Mouse (Mus musculus): ENCODE measurements at regions not wholly inside any gene's neighbourhood (a gene's known extent, or its start where the extent isn't known, plus 50 kb on each side); places are given as distances from the start of the nearest gene placed in this dataset.

DNA sequence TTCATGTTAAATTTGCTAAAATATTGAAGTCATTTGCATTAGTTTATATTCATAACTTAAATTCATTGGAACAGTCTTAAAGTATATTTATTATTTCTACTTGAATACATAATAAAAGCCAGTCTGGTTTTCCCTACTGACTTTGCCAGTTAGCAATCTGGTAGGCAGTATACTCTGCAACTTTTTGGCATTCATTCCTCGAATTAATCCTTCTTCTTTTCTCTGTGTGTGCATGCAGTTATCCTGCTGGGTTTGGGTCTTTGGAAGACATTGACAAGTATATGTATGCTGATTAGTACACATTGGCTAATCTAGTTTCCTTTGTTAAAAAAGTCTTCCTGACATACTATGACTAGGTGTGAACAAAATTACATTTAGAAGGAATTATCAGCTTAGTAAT lies 336.1 kb upstream of the Alcam start:
- no peak for DNase-seq
- intact Hi-C loops (cut with DNase I) = no loop called here

DNA sequence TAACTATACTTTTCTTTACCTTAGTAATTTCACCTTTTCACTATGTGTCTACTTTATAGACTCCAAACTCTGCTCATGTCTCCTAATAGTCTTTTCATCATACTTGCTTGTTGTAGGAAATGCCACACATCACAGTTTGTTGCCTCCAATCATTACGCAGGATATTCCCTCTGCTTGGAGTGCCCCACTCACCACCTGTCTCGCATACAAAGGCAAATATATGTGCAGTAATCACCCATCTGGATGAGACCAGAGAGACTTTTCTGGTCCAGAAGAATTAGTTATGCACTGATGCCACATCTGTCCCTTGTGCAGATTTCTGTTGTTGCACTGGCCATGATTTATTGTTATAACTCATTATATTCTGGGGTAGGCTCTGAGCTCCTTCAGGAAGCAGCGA lies 293.9 kb upstream of the Alcam start:
- intact Hi-C loops (cut with DNase I) = no loop called here

DNA sequence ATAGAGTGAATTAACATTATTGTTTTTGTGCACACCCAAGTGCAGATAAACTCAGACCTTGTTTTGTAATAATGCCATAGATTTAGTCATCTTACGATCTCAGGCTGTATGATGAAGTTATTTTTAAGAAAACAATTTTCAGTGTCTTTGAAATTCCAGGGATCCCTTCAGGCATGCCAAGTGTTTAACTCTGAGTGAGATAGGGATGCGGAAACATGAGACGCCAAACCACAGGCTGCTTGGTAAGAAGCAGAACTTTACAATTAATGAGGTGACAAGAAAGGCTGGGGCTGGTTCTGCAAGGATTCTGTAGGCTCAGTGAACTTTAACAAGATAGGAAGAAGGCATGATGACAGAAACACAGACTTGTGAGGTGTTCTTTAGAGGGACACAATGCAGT lies 292.3 kb upstream of the Alcam start:
- intact Hi-C loops (cut with DNase I) = no loop called here
- DNase-seq = no peak

More for the DNA sequence above, 293.9 kb upstream of the Alcam start:
- no peak for DNase-seq

DNA sequence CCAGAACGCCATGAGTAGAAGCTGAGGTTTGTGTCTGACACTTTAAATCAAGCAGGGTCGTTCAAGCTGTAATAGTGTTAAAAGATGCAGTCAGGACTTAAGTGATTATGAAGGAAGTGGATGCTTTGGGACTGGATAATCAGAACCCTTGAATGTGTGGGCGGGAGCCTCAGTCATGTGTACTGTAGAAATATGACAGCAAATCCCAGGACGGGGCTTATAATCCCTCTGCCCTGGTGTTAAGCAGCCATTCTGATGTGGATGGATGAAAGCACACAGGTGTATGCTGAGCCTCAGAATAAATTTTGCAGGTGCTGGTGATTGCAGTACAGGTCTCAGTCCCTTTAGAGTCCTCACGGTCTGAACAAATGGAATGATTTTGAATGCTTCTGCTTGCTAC lies 290.8 kb upstream of the Alcam start:
- intact Hi-C loops (cut with DNase I) = no loop called here
- DNase-seq = no peak

DNA sequence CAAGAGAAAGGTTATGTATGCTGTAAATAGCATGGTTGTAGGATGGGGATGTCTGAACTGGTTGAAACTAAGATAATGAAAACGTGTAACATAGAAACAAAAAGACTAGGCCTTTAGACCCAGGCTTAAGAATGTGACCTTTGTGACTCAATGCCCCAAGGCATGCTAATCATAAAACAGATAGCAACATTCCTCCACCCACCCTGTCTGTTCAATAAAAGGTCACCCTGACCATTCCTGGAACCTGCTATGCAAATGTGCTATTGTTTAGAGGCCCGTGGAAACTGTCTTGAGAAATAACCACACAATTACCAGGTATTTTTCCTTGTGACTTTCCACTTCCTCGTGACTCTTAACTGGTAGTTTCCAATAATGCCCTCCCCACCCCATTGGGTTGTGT lies 288.3 kb upstream of the Alcam start:
- no peak for DNase-seq
- intact Hi-C loops (cut with DNase I) = no loop called here

DNA sequence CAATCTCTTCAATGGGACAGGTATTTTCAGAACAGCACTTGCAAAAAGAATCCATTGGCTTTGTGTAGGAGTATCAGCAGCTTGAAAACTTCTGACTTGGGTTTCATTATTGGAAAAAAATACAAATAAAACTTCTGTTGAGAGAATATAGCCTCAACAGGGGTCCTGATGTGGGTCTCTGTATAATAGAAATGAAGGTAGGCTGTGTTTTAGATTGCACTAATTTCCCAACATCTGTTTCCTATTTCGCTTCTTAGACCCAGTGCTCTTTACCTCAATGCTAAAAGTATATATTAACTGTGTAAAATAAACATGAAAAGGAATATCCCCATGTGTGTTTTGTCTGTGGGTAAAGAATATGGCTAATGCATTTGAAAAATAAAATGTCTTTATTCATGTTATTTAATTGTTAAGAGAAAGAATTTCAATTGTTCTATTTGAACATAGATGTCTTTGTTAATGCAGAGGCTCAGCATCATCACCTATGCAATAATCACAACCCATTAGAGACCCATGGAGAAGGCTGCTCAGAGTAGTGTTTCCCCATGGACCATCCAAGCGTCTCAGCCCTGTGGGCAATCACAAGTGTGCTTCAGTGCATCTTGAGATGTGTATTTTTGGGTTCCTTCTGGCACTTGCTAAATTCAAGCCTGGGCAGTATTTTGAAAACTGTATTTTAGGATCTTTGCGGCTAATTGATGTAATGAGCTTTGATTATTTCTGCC lies 272.4 kb upstream of the Alcam start:
- intact Hi-C loops (cut with DNase I) = no loop called here
- no peak for DNase-seq

DNA sequence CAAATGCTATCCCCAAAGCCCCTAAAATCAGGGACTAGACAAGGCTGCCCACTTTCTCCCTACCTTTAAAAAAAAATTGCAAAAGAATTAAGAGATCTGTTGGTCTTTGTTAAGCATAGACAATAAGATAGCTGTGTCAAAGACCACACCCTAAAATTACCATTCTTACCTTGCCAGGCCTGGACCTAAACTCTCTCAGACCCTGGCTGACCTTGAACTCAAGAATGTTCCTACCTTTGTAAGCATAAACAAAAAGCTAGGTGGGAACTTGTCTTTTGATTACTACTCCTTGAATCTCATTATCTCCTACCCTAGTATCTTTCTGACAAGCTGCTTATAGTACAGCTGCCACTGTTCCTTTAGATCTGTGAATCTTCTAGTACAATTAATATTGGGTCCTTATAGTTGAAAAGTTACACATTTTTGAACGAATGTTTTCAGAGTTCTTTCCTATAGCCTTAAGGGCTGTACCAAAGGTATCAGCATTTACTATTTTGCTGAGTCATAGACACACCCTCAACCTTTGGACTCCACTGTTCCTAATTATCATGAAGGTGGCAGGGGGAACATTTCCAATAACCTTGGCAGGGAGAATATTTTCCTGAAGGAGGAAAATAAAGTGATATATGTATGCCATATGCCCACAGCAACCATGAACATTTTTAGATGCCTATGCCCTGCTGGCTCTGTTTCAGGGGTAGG lies 264.5 kb upstream of the Alcam start:
- no peak for DNase-seq
- intact Hi-C loops (cut with DNase I) = no loop called here

DNA sequence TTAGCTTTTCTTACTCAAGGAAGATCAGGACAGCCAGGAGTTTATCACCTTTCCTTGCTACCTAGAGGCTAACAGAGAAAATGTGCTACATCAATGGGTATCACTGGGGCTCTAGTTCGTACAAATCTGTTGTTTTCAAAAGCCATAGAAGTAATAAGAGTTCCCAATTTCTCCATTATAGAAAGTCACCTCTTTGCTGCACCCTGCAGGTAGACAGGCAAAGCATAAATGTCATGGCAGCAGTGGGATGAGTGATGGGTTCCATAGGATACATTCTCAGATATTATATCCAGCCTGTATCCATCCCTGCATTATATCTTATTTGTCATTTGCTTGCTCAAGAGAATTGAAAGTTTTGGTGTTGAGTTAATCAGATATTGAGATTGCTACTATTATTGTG lies 236.4 kb upstream of the Alcam start:
- intact Hi-C loops (cut with DNase I) = no loop called here
- no peak for DNase-seq

DNA sequence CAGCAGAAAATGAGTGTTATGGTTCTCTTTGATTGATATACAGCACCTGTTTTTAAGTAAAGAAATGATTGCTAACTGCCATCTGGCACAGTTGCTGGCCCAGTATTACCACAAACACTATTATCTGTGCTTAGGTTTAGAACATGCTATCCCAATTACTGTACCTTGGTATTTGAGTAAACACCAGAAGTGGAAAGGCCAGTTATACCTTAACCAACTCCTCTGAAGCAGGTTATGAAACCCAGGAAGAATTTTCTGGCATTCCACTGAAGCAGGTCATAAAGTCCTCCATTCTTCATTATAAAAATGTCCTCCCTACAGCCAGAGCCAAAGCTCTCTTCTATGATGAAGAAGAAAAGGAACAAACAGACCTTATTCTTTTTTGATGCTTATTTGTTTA lies 201.0 kb upstream of the Alcam start:
- intact Hi-C loops (cut with DNase I) = no loop called here
- DNase-seq = no peak

Measured in heart, postnatal 10 days (tissue).